Mouse (Mus musculus): ENCODE results near the gene Gm11034.
A peak's percentile ranks its signal among the peaks of the same experiment; 100 is the strongest.

Gm11034 gene

GRCm38 (mm10) chr8:72210710-72211109 lies 2.7 kb downstream of the Gm11034 start:
- no peak for DNase-seq

DNA sequence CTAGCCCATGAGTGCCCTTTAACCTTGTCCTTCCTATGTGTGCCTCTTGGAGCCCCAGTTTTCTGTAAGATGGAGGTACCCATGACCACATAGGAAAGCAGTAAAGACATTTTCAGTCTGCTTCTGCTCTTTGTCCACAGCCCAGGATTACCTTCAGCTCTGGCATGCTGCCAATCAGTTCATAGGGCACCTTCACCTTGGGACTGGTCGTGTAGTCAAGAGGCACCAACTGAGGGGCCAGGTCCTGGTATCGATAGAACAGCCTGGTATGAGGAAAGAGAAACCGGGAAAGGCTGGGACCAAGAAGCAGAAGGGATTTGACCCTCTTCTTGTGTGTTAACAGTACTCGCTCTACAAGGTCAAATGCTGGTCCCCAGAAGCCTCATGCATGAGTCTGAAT lies 3.2 kb downstream of the Gm11034 start:
- DNase-seq = no peak

GRCm38 (mm10) chr8:72208582-72208981 lies 4.9 kb downstream of the Gm11034 start:
- no peak for DNase-seq

GRCm38 (mm10) chr8:72197997-72198396 lies 15.4 kb downstream of the Gm11034 start:
- no peak for DNase-seq

GRCm38 (mm10) chr8:72192065-72192464 lies 21.4 kb downstream of the Gm11034 start:
- DNase-seq = no peak

DNA sequence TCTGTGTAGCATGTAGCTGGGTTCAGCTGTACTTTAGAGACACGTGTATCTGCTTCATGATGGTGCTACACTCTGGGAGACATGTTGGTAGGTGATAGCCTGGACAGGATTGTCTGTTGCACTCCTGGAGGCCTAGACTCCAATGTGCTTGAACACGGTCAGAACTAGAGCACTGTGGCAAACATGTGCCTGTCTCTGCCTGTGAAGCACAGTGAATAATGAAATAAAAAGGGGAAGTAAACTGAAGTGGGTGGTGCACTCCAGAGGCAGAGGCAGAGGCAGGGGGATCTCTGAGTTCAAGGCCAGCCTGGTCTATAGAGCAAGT lies 23.3 kb downstream of the Gm11034 start:
- no peak for DNase-seq

GRCm38 (mm10) chr8:72189417-72190214 lies 23.8 kb downstream of the Gm11034 start, which contains the start of gene Hsh2d:
TSS of gene Hsh2d (plus strand) at chr8:72189638.
- no peak for DNase-seq

GRCm38 (mm10) chr8:72187793-72188331 lies 25.6 kb downstream of the Gm11034 start:
- no peak for DNase-seq

DNA sequence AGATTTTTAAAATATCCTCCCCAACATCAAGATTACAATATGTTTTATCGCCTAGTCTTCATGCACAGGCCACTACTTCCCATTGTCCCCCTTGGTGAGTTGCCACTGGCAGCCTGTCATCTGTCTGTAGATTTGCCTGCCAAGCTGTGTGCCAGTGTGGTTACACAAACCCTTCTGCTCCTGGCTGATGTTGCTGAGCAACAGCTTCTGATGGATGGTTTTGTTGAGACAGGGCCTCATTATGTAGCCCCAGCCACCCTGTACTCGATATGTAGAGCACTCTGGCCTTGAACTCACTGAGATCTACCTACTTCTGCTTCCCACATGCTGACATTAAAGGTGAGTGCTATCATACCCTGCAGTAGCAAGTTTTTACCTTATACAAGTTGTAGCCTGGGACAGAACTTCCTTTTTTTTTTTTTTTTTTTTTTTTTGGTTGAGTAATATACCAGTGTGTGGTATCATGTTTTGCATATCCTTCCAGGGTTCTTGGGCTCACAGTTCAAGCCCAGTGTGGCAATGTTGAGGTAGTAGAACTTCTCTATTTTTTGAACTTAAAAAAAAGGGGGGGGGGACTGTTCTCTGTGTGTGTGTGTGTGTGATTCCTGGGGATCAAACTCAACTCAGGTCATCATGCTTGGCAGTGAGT lies 29.8 kb downstream of the Gm11034 start:
- DNase-seq = no peak

DNA sequence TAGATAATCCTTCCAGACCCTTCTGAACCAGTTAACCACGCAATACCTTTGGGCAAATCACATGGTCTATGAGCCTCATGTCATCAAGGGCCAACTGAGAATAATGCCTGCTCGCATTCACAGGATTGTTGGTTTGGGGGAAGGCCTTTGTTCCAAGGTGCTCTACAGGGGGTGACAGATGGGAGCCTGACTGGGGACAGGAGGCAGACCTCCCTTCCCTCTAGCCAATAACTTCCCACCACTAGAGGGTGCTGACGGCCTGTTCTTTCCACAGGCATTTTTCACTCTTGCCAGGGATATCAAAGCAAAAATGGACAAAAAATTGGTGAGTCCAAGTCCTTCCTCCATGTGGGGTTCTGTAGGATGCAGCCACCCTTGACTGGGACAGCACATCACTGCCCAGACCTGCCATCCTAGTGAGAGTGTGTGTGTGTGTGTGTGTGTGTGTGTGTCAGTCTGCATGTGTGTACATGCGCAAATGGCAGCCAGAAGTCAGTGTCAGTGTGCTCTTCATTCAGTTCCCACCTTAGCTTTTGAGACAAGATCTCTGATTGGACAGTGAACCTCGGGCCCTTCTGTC lies 36.0 kb downstream of the Gm11034 start:
- DNase-seq = peak; percentile 28

DNA sequence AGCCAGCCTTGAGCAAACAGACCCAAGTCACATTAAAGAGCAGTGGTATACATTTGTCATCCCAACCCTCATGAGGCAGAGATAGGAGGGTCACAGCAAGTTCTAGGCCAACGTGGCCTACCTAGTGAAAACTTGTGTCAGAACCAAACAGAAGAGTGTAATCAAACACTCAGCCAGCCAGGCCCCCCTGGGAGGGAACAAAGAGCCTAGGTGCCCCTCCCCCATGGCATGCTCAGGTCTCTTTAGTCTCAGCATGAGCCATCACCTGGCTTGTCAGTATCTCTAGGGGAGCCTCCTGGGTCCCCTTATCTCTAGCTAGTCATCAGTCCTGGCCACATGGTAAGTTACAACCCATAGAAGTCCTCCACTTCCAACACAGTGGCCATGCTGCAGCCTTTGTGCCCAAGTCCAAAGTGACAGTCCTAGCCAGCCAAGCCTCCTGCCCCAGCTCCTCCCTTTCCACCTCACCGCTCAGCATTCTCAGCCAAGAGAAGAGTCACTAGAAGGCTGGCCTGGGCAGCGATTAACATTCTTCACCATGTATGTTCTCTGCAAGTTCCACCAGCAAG lies 43.7 kb downstream of the Gm11034 start:
- DNase-seq = peak; percentile 82

- DNase-seq = no peak
Observed at GRCm38 (mm10) chr8:72169098-72169668, 44.3 kb downstream of the Gm11034 start.
